Mouse (Mus musculus) inflammation-experienced regulatory T-cells (primary cell): Measurements from ENCODE around the gene Rasl11b. TPM values are rescaled to one million over a fixed set of nuclear protein-coding genes. Genes with fewer than 3 reads are reported as not detected.

Experiments used
- polyA plus RNA-seq, 2 experiments: library from polyadenylated mRNA; unstranded; fragments of 100-300 nt; shearing (Covaris generic); gene quantifications; one replicate each; pipeline ENCODE4 v1.2.1; 2017

The Rasl11b gene
- 1 to 10 TPM; 5.1 to 6.3 TPM for polyA plus RNA-seq

DNA sequence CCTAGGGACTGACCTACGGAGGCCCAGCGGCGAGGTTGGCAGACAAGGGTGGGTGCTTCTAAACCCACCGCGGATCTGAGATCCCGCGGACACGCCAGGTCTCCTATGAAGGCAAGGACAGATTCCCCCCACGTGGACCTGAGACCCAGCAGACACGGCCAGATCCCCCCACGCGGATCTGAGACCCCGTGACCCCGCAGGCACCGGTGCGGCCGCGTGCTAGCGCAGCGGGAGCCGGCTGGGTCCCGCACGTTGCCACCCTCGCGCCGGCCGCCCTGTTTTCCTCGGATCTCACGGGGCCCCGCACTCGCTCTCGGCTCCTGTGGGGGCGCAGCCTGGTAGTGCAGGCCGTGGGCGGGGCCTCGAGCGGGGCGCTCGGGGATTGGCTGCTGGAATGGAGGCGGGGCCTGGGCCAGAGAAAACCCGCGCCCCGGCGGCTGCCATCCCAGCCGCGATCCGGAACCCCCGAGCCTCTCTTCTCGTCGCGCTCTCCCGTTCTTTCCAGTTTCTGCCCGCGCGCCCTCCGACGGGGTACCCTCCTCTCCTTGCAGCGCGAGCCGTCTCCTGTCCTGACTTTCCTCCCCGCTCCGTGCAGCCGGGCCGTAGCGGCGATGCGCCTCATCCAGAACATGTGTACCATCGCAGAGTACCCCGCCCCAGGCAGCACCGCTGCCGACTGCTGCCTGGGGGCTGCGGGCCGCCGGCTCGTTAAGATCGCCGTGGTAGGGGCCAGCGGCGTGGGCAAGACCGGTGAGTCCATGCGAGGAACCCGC is at the start of gene Rasl11b:
Gene Rasl11b, plus strand, starts transcription at position 446 of the 773 bp plus-strand sequence.

Other genes starting within 250 kb of the Rasl11b start
- gene Usp46, start 126.9 kb upstream of the Rasl11b start, polyA plus RNA-seq: 1 to 10 TPM; 5.6 to 8.7 TPM